Mouse (Mus musculus) effector memory CD4-positive, alpha-beta T cell, adult 5 months (primary cell): ENCODE results near the gene Has1. TPM values are rescaled to one million over a fixed set of nuclear protein-coding genes. Genes with fewer than 3 reads are reported as not detected.

Experiments used
- polyA plus RNA-seq: library from polyadenylated mRNA; unstranded; fragments of 100-300 nt; shearing (Covaris generic); gene quantifications from one replicate; pipeline ENCODE4 v1.2.1, GENCODE M21; 2017

Has1 gene
- polyA plus RNA-seq: not detected

DNA sequence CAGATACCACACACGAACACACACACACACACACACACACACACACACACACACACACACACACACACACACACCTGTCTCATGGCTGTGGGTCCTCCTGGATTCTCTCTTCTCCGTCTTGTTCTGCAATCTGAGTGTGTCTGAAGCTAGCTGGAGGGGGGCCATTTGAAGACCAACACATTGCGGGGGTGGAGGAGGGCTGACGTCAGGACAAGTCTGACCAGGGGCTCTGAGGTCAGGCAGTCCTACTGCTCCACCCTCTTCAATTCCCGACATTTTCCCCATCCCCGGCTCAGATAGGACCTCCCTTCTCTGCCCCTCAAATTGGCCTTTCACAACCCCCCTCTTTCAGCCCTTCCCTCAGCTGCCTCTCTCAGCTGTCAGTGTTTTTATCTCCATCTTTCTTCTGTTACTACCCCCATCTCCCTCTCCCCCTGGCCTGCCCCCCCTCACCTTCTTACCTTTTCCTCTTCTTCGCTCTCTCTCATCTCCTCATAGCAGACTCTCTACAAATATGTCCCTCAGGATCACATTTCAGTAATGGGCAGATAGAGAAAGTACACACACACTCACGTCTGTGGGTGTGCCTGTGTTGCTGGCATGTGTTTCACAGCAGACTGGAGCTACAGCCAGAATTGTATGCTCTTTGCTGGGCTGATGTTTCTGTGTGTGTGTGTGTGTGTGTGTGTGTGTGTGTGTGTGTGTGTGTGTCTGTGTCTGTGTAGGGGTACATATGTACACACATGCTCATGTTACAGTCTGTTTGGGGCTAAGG lies at the start of gene Has1:
Gene Has1, minus strand, starts transcription at position 142 of the 775 bp plus-strand sequence.

DNA sequence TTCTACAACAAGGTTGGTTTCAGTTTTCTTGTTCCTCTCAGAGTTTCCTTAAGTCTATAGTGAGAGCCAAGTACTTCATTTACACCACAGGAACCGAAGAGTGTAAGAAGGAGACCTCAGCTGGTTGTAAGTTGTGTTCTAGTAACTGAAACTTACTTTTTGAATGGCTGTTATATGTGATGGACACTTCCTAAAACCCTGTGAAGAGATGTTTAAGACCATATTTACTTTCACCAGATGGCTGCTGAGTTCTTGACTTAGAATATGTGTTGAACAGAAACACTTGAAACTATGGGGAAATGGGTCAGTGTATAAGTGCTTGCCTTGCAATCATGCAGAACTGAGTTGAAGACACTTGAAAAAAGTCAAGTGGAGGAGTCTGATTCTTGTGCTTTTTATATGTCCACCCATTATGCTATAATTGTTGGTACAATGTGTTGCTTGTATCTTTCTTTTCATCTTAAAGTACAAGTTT lies 32.8 kb upstream of the Has1 start, which contains the start of the genes Fpr2 and Fpr3:
Gene Fpr2, plus strand, starts transcription at position 51 of the 475 bp plus-strand sequence.
Gene Fpr3, plus strand, starts transcription at position 79 of the 475 bp plus-strand sequence.

DNA sequence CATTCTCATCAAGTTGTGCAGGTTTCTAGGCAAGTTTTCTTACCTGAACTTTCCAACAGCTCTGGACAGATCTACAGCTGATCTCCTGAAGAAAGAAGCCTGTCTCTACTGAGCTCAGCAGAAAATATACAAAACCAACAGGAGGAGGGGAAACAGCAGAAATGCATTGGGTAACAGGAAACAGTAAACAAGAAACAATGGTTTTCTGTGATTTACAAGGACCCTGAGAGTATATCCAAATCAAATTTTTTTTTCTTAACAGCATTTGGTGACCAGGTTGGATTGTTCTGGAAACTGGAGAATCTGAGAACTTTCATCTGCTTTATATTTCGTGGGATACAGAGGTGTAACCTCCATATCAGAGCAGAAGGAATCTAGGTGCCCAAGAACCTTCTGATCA lies 28.8 kb upstream of the Has1 start, which contains the start of gene Fpr1:
Gene Fpr1, minus strand, starts transcription at position 101 of the 400 bp plus-strand sequence.

DNA sequence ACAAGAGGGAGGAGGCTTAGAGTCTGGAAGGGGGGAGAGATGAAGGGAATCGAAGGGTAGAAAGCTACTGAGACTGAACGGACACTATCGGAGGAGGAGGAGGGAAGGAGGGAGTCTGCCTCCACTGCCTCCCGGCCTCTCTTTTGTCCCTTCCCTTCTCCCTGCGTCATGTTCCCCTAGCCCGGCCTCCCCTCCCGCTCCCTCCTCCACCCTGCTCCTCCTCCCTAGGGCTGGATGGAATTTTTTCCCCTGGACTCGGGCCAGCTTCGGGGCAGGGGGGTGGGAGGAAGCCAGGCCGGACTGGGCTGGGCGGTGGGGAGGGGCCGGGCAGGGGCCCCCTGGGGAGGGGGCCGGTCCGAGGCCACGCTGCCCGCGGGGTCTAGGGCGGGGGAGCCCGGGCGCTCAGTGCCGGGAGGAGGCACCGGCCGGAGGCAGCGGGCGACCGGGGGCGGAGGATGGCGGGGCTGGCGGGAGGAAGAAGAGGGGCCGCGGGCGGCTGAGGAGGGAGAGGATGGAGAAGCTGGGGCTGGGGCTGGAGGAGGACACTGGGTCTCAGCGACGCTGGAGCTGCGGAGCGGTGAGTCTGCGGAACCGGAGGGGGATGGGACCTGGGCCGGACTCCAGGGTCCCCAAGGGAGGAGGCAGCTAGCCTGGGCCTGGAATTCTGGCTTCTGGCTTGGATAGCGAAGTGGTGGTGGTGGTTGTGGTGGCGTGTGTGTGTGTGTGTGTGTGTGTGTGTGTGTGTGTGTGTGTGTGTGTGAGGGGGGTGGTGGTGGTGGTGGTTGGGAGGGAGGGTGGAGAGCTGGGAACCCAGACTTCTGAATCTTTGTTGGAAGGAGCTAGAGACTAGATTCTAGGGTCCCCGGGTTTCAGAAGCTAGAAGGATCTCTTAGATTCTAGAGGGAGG lies 28.0 kb downstream of the Has1 start, which contains the start of gene Spaca6:
Gene Spaca6, plus strand, starts transcription at position 408 of the 907 bp plus-strand sequence.

Other genes starting within 250 kb of the Has1 start
- 73.5 TPM for gene Lnpep, start 230.2 kb downstream of the Has1 start, polyA plus RNA-seq
- not detected for gene Vmn2r90, start 151.5 kb downstream of the Has1 start, polyA plus RNA-seq
- gene Spaca6, start 28.0 kb downstream of the Has1 start, polyA plus RNA-seq: 3.4 TPM
- gene Fpr1, start 28.7 kb upstream of the Has1 start, polyA plus RNA-seq: not detected
- not detected for gene Fpr2, start 32.6 kb upstream of the Has1 start, polyA plus RNA-seq
- not detected for gene Fpr3, start 32.6 kb upstream of the Has1 start, polyA plus RNA-seq
- not detected for gene Fpr-rs4, start 166.5 kb upstream of the Has1 start, polyA plus RNA-seq
- gene Vmn2r124, start 194.2 kb upstream of the Has1 start, polyA plus RNA-seq: 0.14 TPM
- gene Vmn2r91, start 229.8 kb upstream of the Has1 start, polyA plus RNA-seq: not detected